Mouse (Mus musculus): ENCODE data around the gene Eefsec.

Gene Eefsec

DNA sequence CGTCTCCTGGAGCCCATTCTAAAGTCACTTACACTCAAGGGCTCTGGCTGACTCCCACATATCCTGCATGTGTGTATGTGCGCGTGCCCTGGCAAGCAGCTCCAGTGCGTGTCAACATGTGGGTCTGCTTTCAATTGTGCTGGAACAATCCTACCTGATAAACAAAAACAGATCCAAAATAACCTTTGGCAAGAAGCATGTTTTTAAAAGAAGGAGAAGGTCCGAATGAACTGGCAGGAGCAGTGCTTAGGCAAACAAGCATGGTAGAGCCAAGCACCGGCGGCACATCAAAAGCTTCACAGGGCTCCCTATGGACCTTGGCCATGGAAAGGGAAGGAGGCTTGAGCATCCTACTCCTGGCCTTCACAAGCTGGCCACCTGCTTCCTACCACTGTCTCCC lies 105.6 kb downstream of the Eefsec start:
- DNase-seq: no peak

DNA sequence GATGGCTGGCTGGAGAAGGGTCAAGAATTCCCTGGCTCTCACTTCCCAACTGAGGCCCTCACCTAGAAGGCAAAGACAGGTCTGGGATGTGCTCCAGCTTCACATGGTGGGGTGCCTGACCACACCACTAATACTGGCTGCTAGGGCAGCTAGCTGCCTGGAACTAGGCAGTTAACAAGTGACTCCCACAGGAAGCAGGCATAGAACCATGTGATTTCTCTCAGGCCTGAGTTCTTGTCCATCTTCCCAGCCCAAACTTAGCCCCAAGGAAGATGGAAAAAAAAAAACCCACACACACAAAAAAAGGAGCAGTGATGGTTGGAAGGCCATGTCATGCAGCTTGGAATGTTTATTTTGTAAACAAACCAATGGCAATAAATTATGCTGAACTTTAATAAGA lies 117.0 kb downstream of the Eefsec start:
- DNase-seq: no peak

- DNase-seq: no peak
These were observed 124.5 kb downstream of the Eefsec start for GRCm38 (mm10) chr6:88321879-88322278.

GRCm38 (mm10) chr6:88321253-88321652 lies 125.1 kb downstream of the Eefsec start:
- DNase-seq: no peak

DNA sequence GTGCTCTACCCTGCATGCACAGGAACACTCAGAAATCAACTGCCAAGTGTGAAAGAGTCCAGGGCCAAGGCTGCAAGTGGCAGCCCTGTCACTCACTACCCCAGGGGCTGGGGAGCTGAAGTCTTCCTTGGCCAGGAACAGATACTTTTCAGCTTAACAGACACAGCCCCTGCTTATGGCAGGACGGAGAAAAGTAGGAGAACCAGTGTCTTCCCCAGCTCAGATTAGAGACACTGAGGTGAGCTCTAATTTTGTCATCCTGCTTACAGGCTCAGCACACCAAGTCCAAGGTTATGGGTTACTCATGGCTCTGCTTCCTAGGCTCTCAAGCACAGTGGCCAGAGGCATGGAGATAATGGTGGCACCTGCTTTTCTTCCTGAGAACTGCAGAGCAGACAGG lies 126.6 kb downstream of the Eefsec start:
- DNase-seq: no peak

GRCm38 (mm10) chr6:88315295-88315694 lies 131.0 kb downstream of the Eefsec start:
- DNase-seq: no peak

GRCm38 (mm10) chr6:88313937-88314336 lies 132.4 kb downstream of the Eefsec start:
- no peak for DNase-seq

DNA sequence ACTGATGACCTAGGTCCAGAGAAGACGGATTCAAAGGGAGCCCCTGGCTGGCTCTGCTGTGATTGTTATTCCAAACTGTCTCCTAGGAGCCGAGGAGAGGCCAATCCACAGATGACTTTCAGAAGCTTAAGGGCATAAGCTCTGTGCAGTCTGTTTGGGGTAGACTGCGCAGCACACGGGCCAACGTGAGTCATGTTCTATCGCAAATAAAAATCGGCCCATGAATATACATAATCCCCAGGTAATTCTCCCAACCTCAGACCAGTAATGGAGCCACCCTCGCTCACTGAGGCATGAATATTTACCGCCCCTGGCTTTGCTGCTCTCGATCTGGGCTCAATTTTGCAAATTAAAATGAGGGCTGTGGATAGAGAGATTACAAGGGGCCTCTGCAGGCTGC lies 134.7 kb downstream of the Eefsec start:
- no peak for DNase-seq

- DNase-seq: no peak
These were observed 140.1 kb downstream of the Eefsec start for GRCm38 (mm10) chr6:88306100-88306746.

DNA sequence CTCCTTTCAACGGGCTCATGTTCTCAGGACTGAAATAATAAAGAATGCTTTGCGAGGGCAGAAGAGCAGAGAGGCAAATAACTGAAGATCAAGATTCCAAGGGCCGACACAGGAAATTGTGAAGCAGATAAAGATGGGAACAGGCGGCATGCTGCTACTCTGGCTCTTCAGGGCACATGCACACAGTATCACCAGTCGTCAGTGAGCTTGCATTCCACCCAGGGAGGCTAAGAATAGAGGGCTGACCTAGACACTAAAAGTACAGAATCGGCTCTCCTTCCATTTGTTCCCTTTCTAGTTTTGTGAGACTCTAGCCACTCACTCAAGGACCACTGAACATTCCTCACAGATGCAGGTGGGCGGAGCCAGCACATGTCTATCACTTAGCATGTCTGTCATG lies 145.1 kb downstream of the Eefsec start:
- no peak for DNase-seq

DNA sequence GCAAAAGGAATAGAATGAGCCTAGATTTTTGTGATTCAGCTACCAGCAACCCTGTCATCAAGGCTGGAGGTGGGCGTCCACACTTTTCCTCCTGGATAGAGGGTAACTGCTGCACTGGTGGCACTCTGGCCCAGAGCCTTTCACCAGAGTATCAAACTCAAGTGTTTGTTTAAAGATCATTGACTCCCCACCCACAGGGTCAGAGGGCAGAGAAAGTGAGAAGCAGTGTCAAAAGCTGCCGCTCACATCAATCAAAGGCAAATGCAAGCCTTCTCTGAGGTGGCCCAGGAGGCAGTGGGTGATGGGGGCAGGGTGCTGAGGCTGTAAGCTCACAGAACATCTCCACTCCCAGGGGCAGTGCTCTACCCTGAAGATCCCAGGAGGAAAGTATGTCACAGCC lies 146.8 kb downstream of the Eefsec start:
- DNase-seq: no peak

- DNase-seq: no peak
These were observed 153.9 kb downstream of the Eefsec start for GRCm38 (mm10) chr6:88292274-88292909.

- DNase-seq: peak; percentile 24
These were observed 156.1 kb downstream of the Eefsec start for GRCm38 (mm10) chr6:88290129-88290766.

DNA sequence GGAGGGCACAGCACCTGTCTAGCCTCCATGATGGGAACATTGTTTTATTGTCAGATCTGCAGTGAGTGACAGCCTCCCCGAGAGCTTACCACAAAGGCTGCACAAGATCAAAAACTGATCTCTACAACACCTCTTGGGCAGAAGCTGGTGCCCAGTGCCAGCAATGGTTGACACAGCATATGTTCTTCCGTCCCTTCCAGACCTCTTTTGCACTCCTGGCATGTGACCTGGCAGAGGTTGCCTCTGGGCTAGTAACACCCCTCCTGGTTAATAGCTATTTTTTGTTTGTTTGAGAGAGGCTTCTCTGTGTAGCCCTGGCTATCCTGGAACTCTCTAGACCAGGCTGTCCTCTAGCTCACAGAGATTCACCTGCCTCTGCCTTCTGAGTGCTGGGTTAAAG lies 168.2 kb downstream of the Eefsec start:
- peak; percentile 49 for DNase-seq

DNA sequence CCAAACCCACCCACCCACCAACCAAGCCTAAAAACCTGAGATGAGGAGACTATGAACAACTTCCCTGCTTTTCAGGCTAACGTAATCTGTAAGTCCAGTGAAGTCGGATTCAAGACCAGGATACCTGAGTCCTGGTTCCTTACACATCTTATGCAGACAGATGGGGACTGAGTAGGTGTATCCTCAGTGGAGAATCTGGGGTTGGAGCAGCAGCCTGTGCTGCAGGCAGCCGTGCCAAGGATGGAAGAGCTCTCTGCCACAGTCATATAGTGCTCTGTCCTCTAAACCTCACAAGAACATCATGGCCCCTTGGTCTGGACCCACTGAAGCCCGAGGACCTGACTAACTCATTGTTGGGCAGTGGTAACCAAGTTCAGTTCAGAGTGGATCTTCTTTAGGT lies 169.1 kb downstream of the Eefsec start:
- no peak for DNase-seq

DNA sequence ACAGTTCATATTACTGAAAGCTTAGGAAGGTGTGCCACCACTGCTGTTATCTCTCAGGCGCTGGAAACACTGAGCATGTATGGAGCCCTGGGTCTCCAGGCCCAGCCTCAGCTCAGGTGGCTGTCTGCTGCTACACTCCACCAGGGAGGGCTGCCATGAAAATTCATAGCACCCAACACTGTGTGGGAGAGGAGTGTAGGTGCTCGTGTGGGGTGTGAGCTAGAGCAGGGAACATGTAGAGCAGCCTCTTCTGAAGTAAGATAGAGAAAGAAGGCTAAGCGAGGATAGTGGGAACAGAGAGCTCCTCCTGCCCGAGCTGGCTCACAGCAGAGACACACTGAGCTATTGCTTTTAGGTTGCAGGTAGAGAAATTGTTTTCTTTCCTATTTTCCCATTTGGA lies 170.1 kb downstream of the Eefsec start:
- DNase-seq: no peak

- no peak for DNase-seq
These were observed 171.7 kb downstream of the Eefsec start for GRCm38 (mm10) chr6:88274623-88275022.

GRCm38 (mm10) chr6:88267970-88268369 lies 178.4 kb downstream of the Eefsec start:
- DNase-seq: no peak

GRCm38 (mm10) chr6:88267068-88267467 lies 179.3 kb downstream of the Eefsec start:
- no peak for DNase-seq

- DNase-seq: no peak
These were observed 180.3 kb downstream of the Eefsec start for GRCm38 (mm10) chr6:88266055-88266454.

DNA sequence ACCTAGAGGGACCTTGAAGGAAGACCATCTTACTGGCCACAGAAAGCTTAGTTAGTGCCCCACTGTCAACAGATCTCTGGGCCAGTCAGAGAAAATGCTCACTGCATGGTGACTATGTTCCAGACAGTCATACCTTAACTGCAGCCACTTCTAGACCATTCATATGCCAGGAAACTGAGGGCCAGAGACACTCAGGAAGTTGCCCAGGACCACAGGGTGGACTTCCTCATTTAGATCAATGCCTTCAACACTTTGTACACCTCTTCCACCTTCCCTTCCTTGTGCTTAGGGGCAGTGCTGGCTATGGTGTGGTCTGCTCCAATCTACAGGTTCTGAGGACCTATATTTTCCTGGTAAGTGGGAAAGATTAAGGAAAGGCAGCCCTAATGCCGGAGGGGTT lies 181.0 kb downstream of the Eefsec start:
- no peak for DNase-seq

- no peak for DNase-seq
These were observed 184.2 kb downstream of the Eefsec start for GRCm38 (mm10) chr6:88262160-88262559.

DNA sequence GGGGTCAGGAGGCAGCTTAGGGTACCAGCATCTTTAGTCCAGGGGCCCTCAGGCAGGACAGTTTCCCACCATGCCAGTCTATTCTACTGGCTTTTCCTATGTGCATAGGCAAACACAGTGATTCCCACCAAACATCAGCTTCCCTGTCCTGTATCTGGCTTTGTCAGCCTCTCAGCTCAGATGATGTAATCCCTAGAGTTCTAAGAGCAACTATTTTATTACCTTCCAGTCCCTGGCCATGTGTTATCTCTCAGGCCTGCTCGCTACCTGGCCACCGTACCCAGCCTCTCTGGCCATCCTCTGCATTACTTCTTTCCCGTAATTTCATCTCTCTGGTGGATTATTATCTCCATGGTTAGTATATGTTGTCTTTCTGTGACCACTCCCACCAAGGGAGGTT lies 185.7 kb downstream of the Eefsec start:
- no peak for DNase-seq

DNA sequence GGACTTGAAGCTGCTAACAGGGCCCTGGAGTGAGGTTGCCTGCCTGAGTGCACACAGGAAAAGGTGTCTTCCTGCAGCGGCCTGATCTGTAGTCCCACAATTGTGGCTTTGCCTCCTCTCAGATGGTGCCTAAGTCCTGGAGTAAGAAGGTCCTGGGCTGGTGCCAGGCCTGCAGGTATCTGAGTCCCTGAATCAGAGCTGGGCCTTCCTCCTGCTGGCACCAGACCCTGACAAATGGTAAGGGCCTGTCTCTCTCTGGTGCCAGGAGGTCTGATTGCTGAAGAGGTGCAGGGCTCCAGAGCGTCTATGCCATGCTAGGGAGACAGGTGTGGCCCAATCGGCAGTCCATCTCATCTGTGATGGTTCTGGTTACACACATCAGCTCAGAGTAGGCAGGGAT lies 186.7 kb downstream of the Eefsec start:
- peak; percentile 63 for DNase-seq

- no peak for DNase-seq
These were observed 190.9 kb downstream of the Eefsec start for GRCm38 (mm10) chr6:88255435-88255834.

Data from cerebellum, adult 9-10 months (tissue).